Mouse (Mus musculus) lung, embryonic 14.5 days (tissue): ENCODE results near the gene Ncmap. TPM values are rescaled to one million over a fixed set of nuclear protein-coding genes. Genes with fewer than 3 reads are reported as not detected.

Experiments used
- ATAC-seq: fragments of 200-750 bp; cut with Nextera tagmentation; 2 replicates; pipeline ENCODE4 v1.8.0; 2017; ENCODE audit warnings: mild to moderate bottlenecking, moderate TSS enrichment, moderate library complexity; ENCODE audit not compliant: insufficient read depth
- DNase-seq: peaks from one replicate; pipeline ENCODE4 v3.0.0-alpha.2; 2015
- H3K27ac ChIP-seq: fragments of 300-500 bp; sonication (generic); 2 replicates; pipeline ENCODE4 v1.5.1; 2014; ENCODE audit warnings: low read depth, mild to moderate bottlenecking, moderate library complexity
- H3K27me3 ChIP-seq: fragments of 300-500 bp; sonication (generic); 2 replicates; pipeline ENCODE4 v1.6.1; 2014; ENCODE audit warnings: low read length, control low read depth; ENCODE audit not compliant: insufficient read depth
- H3K36me3 ChIP-seq: fragments of 300-500 bp; sonication (generic); 2 replicates; pipeline ENCODE4 v1.6.1; 2014; ENCODE audit warnings: control low read depth; ENCODE audit not compliant: insufficient read depth
- H3K4me1 ChIP-seq: fragments of 300-500 bp; sonication (generic); 2 replicates; pipeline ENCODE4 v1.6.1; 2014; ENCODE audit warnings: antibody characterized with exemption, control low read depth; ENCODE audit not compliant: insufficient read depth
- H3K4me2 ChIP-seq: fragments of 300-500 bp; sonication (generic); 2 replicates; pipeline ENCODE4 v1.6.1; 2014; ENCODE audit warnings: mild to moderate bottlenecking
- H3K4me3 ChIP-seq: fragments of 300-500 bp; sonication (generic); 2 replicates; pipeline ENCODE4 v1.5.1; 2014; ENCODE audit warnings: low read depth, low read length
- H3K9ac ChIP-seq: fragments of 300-500 bp; sonication (generic); 2 replicates; pipeline ENCODE4 v1.6.1; 2014
- H3K9me3 ChIP-seq: fragments of 300-500 bp; sonication (generic); 2 replicates; pipeline ENCODE4 v1.6.1; 2016; ENCODE audit warnings: low read depth, low read length, control low read depth
- CTCF ChIP-seq: IDR thresholded peaks from 2 replicates; pipeline ENCODE4 v1.5.1; 2016; ENCODE audit warnings: antibody characterized with exemption, low read depth
- WGBS: fragments of 180-500 bp; shearing (Covaris S2); extraction: QIAGEN DNeasy Blood & Tissue Kit; methylation state at CpG from one replicate; pipeline ENCODE4 v1.1.7; 2014; 5-methylcytosine and 5-hydroxymethylcytosine counted together
- microRNA counts: library from miRNA; unstranded; fragments of <30 nt; microRNA quantifications from one replicate; lab custom pipeline; 2016
- microRNA-seq: library from miRNA; unstranded; fragments of <30 nt; microRNA quantifications from one replicate; pipeline ENCODE4, GENCODE M21; 2016; ENCODE audit warnings: borderline number of aligned reads
- polyA plus RNA-seq: library from polyadenylated mRNA; unstranded; fragments of >200 nt; fragmentation: Nextera tagmentation; extraction: Ambion mirVana; gene quantifications from 2 replicates; pipeline ENCODE4 v1.2.1, GENCODE M21; 2014

Gene Ncmap
- polyA plus RNA-seq, 1 experiment from 2014 or later = 4.6 TPM

DNA sequence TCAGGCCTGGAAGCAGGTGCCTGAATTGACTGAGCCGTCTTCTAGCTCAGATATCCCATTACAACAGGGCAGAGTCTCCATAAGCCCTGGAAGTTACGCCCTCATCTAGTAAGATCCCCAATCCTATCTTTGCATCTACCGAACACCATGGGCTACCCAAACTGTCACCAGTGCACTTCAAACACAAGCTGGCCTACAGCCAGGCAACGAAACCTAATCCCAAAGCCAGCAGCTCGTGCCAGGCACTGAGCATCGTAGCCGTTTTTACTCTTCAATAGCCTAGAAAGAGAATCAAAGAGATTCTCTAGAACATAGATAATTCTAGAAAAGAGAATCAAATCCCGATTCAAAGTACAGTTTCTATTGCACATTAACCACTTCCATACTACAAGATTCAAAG, 75.0 kb downstream of the Ncmap start:
- TF ChIP-seq CTCF = no peak
- no peak overlapping the region for H3K4me2 ChIP-seq
- ATAC-seq = no peak
- no peaks in the 10 kb centered on the region for H3K27me3 ChIP-seq
- H3K9ac ChIP-seq = no peak overlapping the region
- no peak overlapping the region for H3K4me3 ChIP-seq
- 85% methylated on average over 8 of the region's 8 CpGs for WGBS
- DNase-seq = no peak
- H3K27ac ChIP-seq = no peak overlapping the region
- no peaks in the 10 kb centered on the region for H3K4me1 ChIP-seq
- no peaks in the 10 kb centered on the region for H3K9me3 ChIP-seq
- H3K36me3 ChIP-seq = peaks cover 98% of the 10 kb centered on the region

MicroRNA genes within 50 kb of the gene (microRNA counts, 519-probe panel; counts per million panel counts)
- 30.5 counts per million for microRNA mmu-miR-700 (lab: Ali Mortazavi, UCI)

Small RNA genes lying within 50 kb of the gene (microRNA-seq; reads per million reads assigned to microRNA genes)
- 263 reads per million, percentile 60 among the genes with 10 or more reads in this experiment for gene Mir700

Other genes with a start within 250 kb of the Ncmap start
- 128 and 133 TPM in 2 replicates for gene Clic4, start 125.4 kb downstream of the Ncmap start, polyA plus RNA-seq
- 201 and 224 TPM in 2 replicates for gene Srrm1, start 44.9 kb downstream of the Ncmap start, polyA plus RNA-seq
- gene Rcan3, start 35.6 kb upstream of the Ncmap start, polyA plus RNA-seq = 14.0 and 14.1 TPM in 2 replicates
- 0.14 and 0.29 TPM in 2 replicates for gene Stpg1, start 96.6 kb upstream of the Ncmap start, polyA plus RNA-seq
- gene Nipal3, start 96.8 kb upstream of the Ncmap start, polyA plus RNA-seq = 3.4 and 4.7 TPM in 2 replicates
- gene Grhl3, start 175.4 kb upstream of the Ncmap start, polyA plus RNA-seq = 2.5 and 3.3 TPM in 2 replicates